Mouse (Mus musculus): Measurements from ENCODE around the gene Ntm. TPM values are rescaled to one million over a fixed set of nuclear protein-coding genes. Genes with fewer than 3 reads are reported as not detected.

Ntm gene
- polyA plus RNA-seq, 1 experiment from 2014 or later, result 0.76 TPM

DNA sequence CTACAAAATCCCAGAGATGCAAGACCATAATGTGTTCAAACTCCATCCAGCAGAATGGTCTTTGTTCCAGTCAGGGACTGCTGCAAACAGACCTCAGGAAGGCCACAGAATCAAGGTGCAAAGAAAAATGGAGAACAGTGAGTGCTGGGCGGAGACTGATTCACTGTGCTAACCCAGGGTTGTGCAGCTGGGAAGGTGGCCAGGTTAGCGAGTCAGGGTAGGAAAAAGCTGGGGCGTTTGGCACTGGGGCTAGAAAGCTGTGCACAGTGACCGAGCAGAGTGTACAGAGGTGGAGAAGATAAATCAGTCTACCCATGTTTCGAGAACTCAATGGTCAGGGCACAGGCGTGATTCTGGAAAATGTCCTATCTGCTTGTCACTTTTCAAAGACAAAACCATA lies 291.1 kb downstream of the Ntm start:
- no peak overlapping the region for H3K9ac ChIP-seq (replicated peaks; ENCODE audit: low read depth)
- no peaks in the 10 kb centered on the region for H3K36me3 ChIP-seq (ENCODE audit: insufficient read depth, low read length)
- no peaks in the 10 kb centered on the region for H3K9me3 ChIP-seq (ENCODE audit: low read length)
- 68% methylated on average over 6 of the region's 6 CpGs for WGBS
- DNase-seq (ENCODE audit: low spot score) (no peak), ATAC-seq (no peak)
- H3K27me3 ChIP-seq (replicated peaks; ENCODE audit: insufficient read depth, low read length), result no peaks in the 10 kb centered on the region
- no peak overlapping the region for H3K27ac ChIP-seq (ENCODE audit: low read length)
- TF ChIP-seq EP300 (IDR thresholded peaks at IDR 0.05) (no peak), CTCF (IDR thresholded peaks at IDR 0.05) (no peak)
- no peaks in the 10 kb centered on the region for H3K4me1 ChIP-seq (ENCODE audit: insufficient read depth, low read depth, low read length)
- H3K4me3 ChIP-seq (ENCODE audit: low read depth, low read length), result no peak overlapping the region
- no peak overlapping the region for H3K4me2 ChIP-seq (replicated peaks; ENCODE audit: low read depth, low read length)

DNA sequence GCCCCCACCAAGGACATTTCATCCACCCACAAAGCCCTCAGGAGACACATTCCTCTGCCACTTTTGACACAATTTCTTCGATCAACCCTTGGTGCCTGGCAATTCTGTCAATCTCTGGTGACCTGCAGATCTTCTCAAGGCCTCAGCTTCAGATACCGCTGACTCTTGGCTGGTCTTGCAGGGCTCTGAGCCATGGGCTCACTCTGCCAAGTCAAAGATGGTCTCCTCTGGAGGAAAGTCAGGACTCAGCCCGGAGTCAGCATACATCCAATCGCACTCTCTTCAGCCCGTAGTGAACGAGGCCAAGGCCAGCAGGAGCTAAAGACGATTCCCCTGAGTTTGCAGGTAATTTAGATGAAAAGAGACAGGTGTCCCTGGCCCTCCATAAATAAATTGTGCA lies 299.7 kb downstream of the Ntm start:
- ATAC-seq, result no peak
- Histone ChIP-seq H3K4me3 (ENCODE audit: low read depth, low read length) (no peak overlapping the region), H3K27me3 (replicated peaks; ENCODE audit: insufficient read depth, low read length) (peaks cover 3% of the 10 kb centered on the region; the same call in 1 of the 2 replicates), H3K9me3 (ENCODE audit: low read length) (no peaks in the 10 kb centered on the region), H3K4me1 (ENCODE audit: insufficient read depth, low read depth, low read length) (no peaks in the 10 kb centered on the region), H3K36me3 (ENCODE audit: insufficient read depth, low read length) (no peaks in the 10 kb centered on the region), H3K4me2 (replicated peaks; ENCODE audit: low read depth, low read length) (no peak overlapping the region), H3K27ac (ENCODE audit: low read length) (no peak overlapping the region), H3K9ac (replicated peaks; ENCODE audit: low read depth) (no peak overlapping the region)
- 66% methylated on average over 7 of the region's 7 CpGs for WGBS
- no peak for DNase-seq (ENCODE audit: low spot score)
- TF ChIP-seq EP300 (IDR thresholded peaks at IDR 0.05) (no peak), CTCF (IDR thresholded peaks at IDR 0.05) (no peak)

DNA sequence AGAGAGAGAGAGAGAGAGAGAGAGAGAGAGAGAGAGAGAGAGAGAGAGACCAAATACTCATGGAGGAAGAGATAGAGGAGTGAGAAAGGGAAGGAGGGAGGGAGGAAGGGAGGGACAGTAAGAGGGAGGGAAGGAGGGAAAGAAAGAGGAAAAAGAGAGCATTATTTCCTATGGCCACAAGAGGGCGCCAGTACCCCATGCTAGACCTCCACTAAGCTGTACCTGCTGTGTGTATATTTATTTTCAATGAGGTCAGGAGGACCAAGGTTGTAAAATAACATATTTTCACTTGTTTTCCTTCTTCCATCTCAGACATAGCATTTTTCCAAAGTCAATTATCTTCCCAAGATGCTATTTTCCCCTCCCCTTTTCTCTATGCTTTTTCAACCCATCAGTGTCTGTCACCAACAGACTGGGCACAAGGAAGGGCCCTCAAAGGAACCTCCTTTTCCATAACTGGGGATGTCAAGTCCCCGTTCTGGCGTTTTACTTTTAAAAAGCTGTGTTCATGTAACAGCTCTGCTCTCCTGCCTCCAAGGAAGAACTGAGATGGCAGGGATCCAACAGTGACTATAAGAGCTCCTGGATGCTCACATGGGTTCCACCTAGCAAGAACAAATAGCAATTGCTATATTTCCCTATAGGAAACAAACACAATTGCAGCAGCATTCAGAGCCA lies 301.3 kb downstream of the Ntm start:
- Histone ChIP-seq H3K4me1 (ENCODE audit: insufficient read depth, low read depth, low read length) (no peaks in the 10 kb centered on the region), H3K9ac (replicated peaks; ENCODE audit: low read depth) (no peak overlapping the region), H3K4me3 (ENCODE audit: low read depth, low read length) (no peak overlapping the region), H3K36me3 (ENCODE audit: insufficient read depth, low read length) (no peaks in the 10 kb centered on the region), H3K4me2 (replicated peaks; ENCODE audit: low read depth, low read length) (no peak overlapping the region), H3K9me3 (ENCODE audit: low read length) (no peaks in the 10 kb centered on the region), H3K27ac (ENCODE audit: low read length) (no peak overlapping the region), H3K27me3 (replicated peaks; ENCODE audit: insufficient read depth, low read length) (peaks cover 5% of the 10 kb centered on the region; the same call in 1 of the 2 replicates)
- peak; percentile 64 for DNase-seq (ENCODE audit: low spot score)
- 14% methylated on average over 3 of the region's 3 CpGs for WGBS
- ATAC-seq, result no peak
- TF ChIP-seq CTCF (IDR thresholded peaks at IDR 0.05), result peak; percentile 92
- TF ChIP-seq EP300 (IDR thresholded peaks at IDR 0.05), result no peak

DNA sequence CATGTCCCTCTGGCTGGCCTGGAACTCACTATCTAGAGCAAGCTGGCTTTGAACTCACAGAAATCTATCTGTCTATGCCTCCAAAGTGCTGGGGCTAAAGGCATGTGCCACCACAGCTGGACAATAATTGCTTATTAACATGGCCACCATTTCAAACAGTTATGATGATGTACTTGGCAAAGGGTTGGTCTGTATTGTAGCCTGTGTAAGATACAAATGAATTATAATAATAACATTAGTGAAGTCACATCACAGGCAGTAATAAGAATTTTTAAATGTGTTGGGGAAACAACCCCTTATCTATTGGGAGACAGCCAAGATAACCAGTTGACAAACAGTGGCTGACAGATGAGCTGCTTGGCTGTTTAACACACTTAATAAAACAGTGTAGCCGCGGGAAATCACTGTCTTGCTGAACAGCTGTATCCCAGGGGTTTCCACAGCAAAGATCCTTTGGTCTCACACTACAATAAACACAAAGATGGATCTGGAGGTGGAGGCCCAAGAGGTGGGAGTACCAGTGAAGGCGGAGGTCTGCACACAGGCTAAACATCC lies 302.8 kb downstream of the Ntm start:
- no peak overlapping the region for H3K9ac ChIP-seq (replicated peaks; ENCODE audit: low read depth)
- no peak overlapping the region for H3K27ac ChIP-seq (ENCODE audit: low read length)
- H3K27me3 ChIP-seq (replicated peaks; ENCODE audit: insufficient read depth, low read length), result peaks cover 5% of the 10 kb centered on the region; the same call in 1 of the 2 replicates
- H3K4me2 ChIP-seq (replicated peaks; ENCODE audit: low read depth, low read length), result no peak overlapping the region
- H3K4me1 ChIP-seq (ENCODE audit: insufficient read depth, low read depth, low read length), result no peaks in the 10 kb centered on the region
- H3K9me3 ChIP-seq (ENCODE audit: low read length), result no peaks in the 10 kb centered on the region
- TF ChIP-seq EP300 (IDR thresholded peaks at IDR 0.05) (no peak), CTCF (IDR thresholded peaks at IDR 0.05) (no peak)
- WGBS, result 23% methylated on average over 3 of the region's 3 CpGs
- H3K4me3 ChIP-seq (ENCODE audit: low read depth, low read length), result no peak overlapping the region
- H3K36me3 ChIP-seq (ENCODE audit: insufficient read depth, low read length), result no peaks in the 10 kb centered on the region
- no peak; the same call in 1 of the 2 replicates for ATAC-seq
- DNase-seq (ENCODE audit: low spot score), result peak; percentile 23

DNA sequence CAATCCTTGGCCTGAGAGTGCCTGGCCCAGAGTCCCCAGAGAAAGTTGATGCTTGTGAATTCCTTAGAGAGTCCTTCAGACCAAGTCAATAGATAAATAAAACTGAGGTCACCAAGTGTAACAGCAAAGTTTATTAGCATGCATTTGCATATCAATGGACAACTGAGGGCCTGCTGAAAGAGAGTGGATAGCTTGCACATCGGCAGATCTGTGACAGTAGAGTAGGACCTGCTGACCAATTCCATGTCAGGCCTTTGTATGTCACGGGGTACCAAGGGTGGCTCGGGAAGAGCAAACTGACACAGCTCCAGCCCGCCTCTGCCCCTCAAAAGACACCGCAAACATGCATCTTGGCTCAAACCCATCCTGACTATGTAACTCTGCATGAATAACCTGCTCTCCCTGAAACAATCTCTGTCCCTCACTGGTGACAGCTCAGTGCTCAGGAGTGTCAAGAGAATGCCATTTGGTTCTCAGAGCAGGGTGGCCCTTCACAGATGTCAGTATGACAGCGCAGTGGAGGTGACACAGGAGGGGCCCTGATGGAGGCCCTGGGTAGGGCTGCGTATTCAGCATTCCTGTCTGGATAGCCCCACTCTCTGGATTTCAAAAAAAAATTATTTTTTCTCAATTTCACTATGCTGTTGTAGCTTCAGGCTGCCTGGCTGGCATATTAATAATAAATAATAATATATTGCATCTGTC lies 305.0 kb downstream of the Ntm start:
- ATAC-seq (no peak), DNase-seq (ENCODE audit: low spot score) (no peak)
- Histone ChIP-seq H3K4me2 (replicated peaks; ENCODE audit: low read depth, low read length) (no peak overlapping the region), H3K9ac (replicated peaks; ENCODE audit: low read depth) (no peak overlapping the region), H3K36me3 (ENCODE audit: insufficient read depth, low read length) (no peaks in the 10 kb centered on the region), H3K27ac (ENCODE audit: low read length) (no peak overlapping the region), H3K9me3 (ENCODE audit: low read length) (no peaks in the 10 kb centered on the region), H3K4me1 (ENCODE audit: insufficient read depth, low read depth, low read length) (no peaks in the 10 kb centered on the region), H3K4me3 (ENCODE audit: low read depth, low read length) (no peak overlapping the region), H3K27me3 (replicated peaks; ENCODE audit: insufficient read depth, low read length) (0 out of 2 replicates have a peak, but pooled peaks cover 5% of the 10 kb centered on the region)
- TF ChIP-seq EP300 (IDR thresholded peaks at IDR 0.05) (no peak), CTCF (IDR thresholded peaks at IDR 0.05) (no peak)
- 70% methylated on average over 7 of the region's 7 CpGs for WGBS

DNA sequence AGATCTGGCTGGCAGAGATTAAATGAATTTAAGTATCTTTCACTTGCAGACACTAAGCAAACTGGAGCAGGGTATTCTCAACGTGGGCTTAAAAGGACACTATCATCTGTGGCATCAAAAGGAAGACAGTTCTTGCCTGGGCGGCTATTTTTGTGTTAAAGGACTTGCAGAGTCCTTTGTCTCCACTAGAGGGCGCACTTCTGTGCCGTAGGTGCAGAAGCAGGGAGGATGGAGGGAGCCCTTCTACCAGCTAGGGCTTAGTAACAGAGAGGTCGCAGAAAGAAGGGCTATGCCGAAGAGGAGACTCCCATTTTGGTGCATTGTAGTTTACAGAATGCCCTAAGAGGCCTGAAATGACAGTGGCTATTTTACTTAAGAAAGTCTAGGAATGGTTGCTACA lies 308.1 kb downstream of the Ntm start:
- TF ChIP-seq EP300 (IDR thresholded peaks at IDR 0.05) (no peak), CTCF (IDR thresholded peaks at IDR 0.05) (peak; percentile 87)
- ATAC-seq, result no peak
- WGBS, result 12% methylated on average over 6 of the region's 6 CpGs

More for the DNA sequence above, 308.1 kb downstream of the Ntm start:
- no peaks in the 10 kb centered on the region for H3K4me1 ChIP-seq (ENCODE audit: insufficient read depth, low read depth, low read length)
- DNase-seq (ENCODE audit: low spot score), result peak; percentile 61
- H3K9ac ChIP-seq (replicated peaks; ENCODE audit: low read depth), result no peak overlapping the region
- no peaks in the 10 kb centered on the region for H3K36me3 ChIP-seq (ENCODE audit: insufficient read depth, low read length)
- no peaks in the 10 kb centered on the region for H3K9me3 ChIP-seq (ENCODE audit: low read length)
- 0 out of 2 replicates have a peak, but pooled peaks cover 2% of the 10 kb centered on the region for H3K27me3 ChIP-seq (replicated peaks; ENCODE audit: insufficient read depth, low read length)
- H3K4me2 ChIP-seq (replicated peaks; ENCODE audit: low read depth, low read length), result no peak overlapping the region
- no peak overlapping the region for H3K4me3 ChIP-seq (ENCODE audit: low read depth, low read length)
- H3K27ac ChIP-seq (ENCODE audit: low read length), result no peak overlapping the region
